Mouse (Mus musculus): ENCODE data around the gene Bmx. TPM values are rescaled to one million over a fixed set of nuclear protein-coding genes. Genes with fewer than 3 reads are reported as not detected.

Bmx gene
- polyA plus RNA-seq, 1 experiment from 2014 or later = 0.56 TPM

DNA sequence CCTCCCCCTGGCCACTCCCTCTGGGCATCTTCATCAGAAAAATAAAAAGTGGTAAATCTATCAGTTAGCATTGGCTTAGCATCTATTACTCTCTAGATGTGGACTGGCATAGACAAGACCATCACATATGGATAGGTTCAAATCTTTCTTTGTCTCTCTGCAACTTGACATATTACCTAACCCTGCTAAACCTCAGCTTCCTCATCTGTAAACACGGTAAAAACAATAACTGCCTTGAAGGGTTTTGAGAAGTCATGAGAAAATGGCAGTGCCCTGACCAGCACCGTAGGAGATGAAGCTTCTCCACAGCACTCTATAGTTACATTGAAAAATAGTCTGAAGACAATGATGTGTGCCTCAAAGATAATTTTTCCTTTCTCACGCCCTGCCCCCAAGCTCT lies 1.5 kb downstream of the Bmx start:
- Histone ChIP-seq H3K27ac (no peak overlapping the region), H3K36me3 (no peaks in the 10 kb centered on the region), H3K4me2 (no peak overlapping the region), H3K4me1 (no peaks in the 10 kb centered on the region), H3K9ac (no peak overlapping the region), H3K4me3 (no peak overlapping the region), H3K9me3 (no peaks in the 10 kb centered on the region), H3K27me3 (no peaks in the 10 kb centered on the region)
- ATAC-seq (ENCODE audit: insufficient number of reproducible peaks, low FRiP score, low TSS enrichment, low read depth) = no peak
- 88% methylated on average over 3 of the region's 3 CpGs for WGBS

DNA sequence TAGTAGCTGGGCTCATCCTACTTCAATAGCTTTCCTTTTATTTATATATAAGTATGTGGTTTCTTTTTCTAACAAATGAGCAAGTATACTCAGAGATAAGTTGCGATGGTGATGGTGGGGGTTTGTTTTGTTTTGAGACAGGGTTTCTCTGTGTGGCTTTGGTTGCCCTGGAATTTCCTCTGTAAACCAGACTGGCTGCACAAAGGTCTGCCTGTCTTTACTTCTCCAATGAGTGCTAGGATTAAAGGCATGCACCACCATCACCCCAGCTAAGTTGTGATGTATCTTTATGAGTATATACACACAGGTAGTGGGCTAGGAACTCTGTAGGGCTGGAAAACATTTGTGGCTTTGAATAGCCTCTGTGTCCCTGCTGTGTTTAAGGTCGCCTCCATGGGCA lies 11.3 kb downstream of the Bmx start:
- WGBS = 57% methylated on average over 2 of the region's 2 CpGs
- ATAC-seq (ENCODE audit: insufficient number of reproducible peaks, low FRiP score, low TSS enrichment, low read depth) = no peak
- no peak overlapping the region for H3K4me3 ChIP-seq
- H3K4me2 ChIP-seq = no peak overlapping the region
- H3K36me3 ChIP-seq = no peaks in the 10 kb centered on the region
- no peaks in the 10 kb centered on the region for H3K4me1 ChIP-seq
- no peaks in the 10 kb centered on the region for H3K9me3 ChIP-seq
- H3K27ac ChIP-seq = no peak overlapping the region
- H3K9ac ChIP-seq = no peak overlapping the region
- 0 out of 2 replicates have a peak, but pooled peaks cover 11% of the 10 kb centered on the region for H3K27me3 ChIP-seq

DNA sequence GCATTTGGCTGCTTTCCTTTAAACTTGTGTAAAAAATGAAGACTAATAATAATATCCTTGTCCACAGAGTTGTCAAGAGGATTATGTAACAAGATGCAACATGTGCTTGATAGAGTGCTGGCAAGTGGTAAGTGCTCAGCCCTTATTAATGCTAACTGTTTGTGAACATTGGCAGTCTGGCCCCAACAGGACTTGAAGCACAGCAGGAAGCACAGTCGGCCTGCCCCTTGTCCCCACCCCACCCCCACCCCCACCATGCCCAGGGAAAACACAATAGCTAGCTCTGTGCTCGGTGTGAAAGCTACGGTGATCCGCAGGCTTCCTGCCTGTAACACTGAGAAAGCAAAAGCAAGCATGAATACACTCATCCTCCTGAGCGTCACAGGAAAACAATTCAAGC lies 12.3 kb downstream of the Bmx start:
- no peak overlapping the region for H3K4me2 ChIP-seq
- 24% methylated on average over 5 of the region's 5 CpGs for WGBS
- H3K36me3 ChIP-seq = no peaks in the 10 kb centered on the region
- H3K27ac ChIP-seq = no peak overlapping the region
- 0 out of 2 replicates have a peak, but pooled peaks cover 11% of the 10 kb centered on the region for H3K27me3 ChIP-seq
- H3K4me1 ChIP-seq = no peaks in the 10 kb centered on the region
- no peak for ATAC-seq (ENCODE audit: insufficient number of reproducible peaks, low FRiP score, low TSS enrichment, low read depth)
- H3K9me3 ChIP-seq = no peaks in the 10 kb centered on the region
- no peak overlapping the region for H3K9ac ChIP-seq
- no peak overlapping the region for H3K4me3 ChIP-seq

- no peak overlapping the region for H3K9ac ChIP-seq
- H3K27ac ChIP-seq = no peak overlapping the region
- no peaks in the 10 kb centered on the region for H3K9me3 ChIP-seq
- H3K4me1 ChIP-seq = no peaks in the 10 kb centered on the region
- no peak overlapping the region for H3K4me2 ChIP-seq
- no peaks in the 10 kb centered on the region for H3K36me3 ChIP-seq
- H3K27me3 ChIP-seq = 0 out of 2 replicates have a peak, but pooled peaks cover 9% of the 10 kb centered on the region
- no peak for ATAC-seq (ENCODE audit: insufficient number of reproducible peaks, low FRiP score, low TSS enrichment, low read depth)
- no peak overlapping the region for H3K4me3 ChIP-seq
- WGBS = 40% methylated on average over 8 of the region's 8 CpGs
These were observed 24.6 kb downstream of the Bmx start for GRCm38 (mm10) chrX:164233380-164233779.

- no peaks in the 10 kb centered on the region for H3K36me3 ChIP-seq
- no peak overlapping the region for H3K27ac ChIP-seq
- ATAC-seq (ENCODE audit: insufficient number of reproducible peaks, low FRiP score, low TSS enrichment, low read depth) = no peak
- no peaks in the 10 kb centered on the region for H3K9me3 ChIP-seq
- no peaks in the 10 kb centered on the region for H3K27me3 ChIP-seq
- H3K4me3 ChIP-seq = no peak overlapping the region
- H3K4me2 ChIP-seq = no peak overlapping the region
- H3K4me1 ChIP-seq = no peaks in the 10 kb centered on the region
- 63% methylated on average over 2 of the region's 2 CpGs for WGBS
- H3K9ac ChIP-seq = no peak overlapping the region
These were observed 36.0 kb downstream of the Bmx start for GRCm38 (mm10) chrX:164221989-164222388.

DNA sequence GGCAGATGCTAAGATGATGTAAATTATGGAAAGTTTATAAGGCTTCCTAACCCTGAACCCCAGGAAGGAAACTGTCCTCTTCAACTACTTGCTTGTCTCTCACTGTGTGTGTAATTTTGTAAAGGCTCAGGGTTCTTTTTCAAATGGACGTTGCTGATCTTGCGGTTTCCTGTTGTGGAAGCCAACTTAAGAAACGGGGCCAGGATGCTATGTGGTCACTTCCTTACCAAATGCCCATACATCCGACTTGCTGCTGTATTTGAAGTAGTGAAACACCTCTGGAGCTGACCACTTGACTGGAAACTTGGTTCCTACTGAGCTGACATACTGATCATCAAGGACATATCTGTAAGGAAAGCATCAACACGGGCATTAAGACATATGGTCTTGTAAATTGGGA lies 57.4 kb downstream of the Bmx start:
- Histone ChIP-seq H3K27ac (no peak overlapping the region), H3K27me3 (peaks cover 6% of the 10 kb centered on the region; the same call in 1 of the 2 replicates), H3K4me3 (no peak overlapping the region), H3K4me2 (no peak overlapping the region), H3K9ac (no peak overlapping the region), H3K9me3 (no peaks in the 10 kb centered on the region), H3K36me3 (no peaks in the 10 kb centered on the region), H3K4me1 (no peaks in the 10 kb centered on the region)
- no peak for ATAC-seq (ENCODE audit: insufficient number of reproducible peaks, low FRiP score, low TSS enrichment, low read depth)
- 78% methylated on average over 5 of the region's 5 CpGs for WGBS

- no peak overlapping the region for H3K4me2 ChIP-seq
- no peaks in the 10 kb centered on the region for H3K36me3 ChIP-seq
- peaks cover 6% of the 10 kb centered on the region; the same call in 1 of the 2 replicates for H3K27me3 ChIP-seq
- no peak overlapping the region for H3K4me3 ChIP-seq
- H3K4me1 ChIP-seq = no peaks in the 10 kb centered on the region
- no peak overlapping the region for H3K27ac ChIP-seq
- no peaks in the 10 kb centered on the region for H3K9me3 ChIP-seq
- ATAC-seq (ENCODE audit: insufficient number of reproducible peaks, low FRiP score, low TSS enrichment, low read depth) = no peak
- 87% methylated on average over 2 of the region's 2 CpGs for WGBS
- H3K9ac ChIP-seq = no peak overlapping the region
These were observed 60.3 kb downstream of the Bmx start for GRCm38 (mm10) chrX:164197679-164198078.

GRCm38 (mm10) chrX:164189880-164190279 lies 68.1 kb downstream of the Bmx start:
- peaks cover 3% of the 10 kb centered on the region; the same call in 1 of the 2 replicates for H3K27me3 ChIP-seq
- H3K9me3 ChIP-seq = no peaks in the 10 kb centered on the region
- H3K4me1 ChIP-seq = no peaks in the 10 kb centered on the region
- H3K4me3 ChIP-seq = no peak overlapping the region
- no peak overlapping the region for H3K27ac ChIP-seq
- no peak overlapping the region for H3K9ac ChIP-seq
- H3K36me3 ChIP-seq = no peaks in the 10 kb centered on the region
- H3K4me2 ChIP-seq = no peak overlapping the region
- ATAC-seq (ENCODE audit: insufficient number of reproducible peaks, low FRiP score, low TSS enrichment, low read depth) = no peak

GRCm38 (mm10) chrX:164183844-164184243 lies 74.1 kb downstream of the Bmx start:
- H3K27me3 ChIP-seq = peaks cover 17% of the 10 kb centered on the region; the same call in 1 of the 2 replicates
- no peaks in the 10 kb centered on the region for H3K36me3 ChIP-seq
- H3K9me3 ChIP-seq = no peaks in the 10 kb centered on the region
- H3K4me1 ChIP-seq = no peaks in the 10 kb centered on the region
- WGBS = 30% methylated on average over 3 of the region's 3 CpGs
- ATAC-seq (ENCODE audit: insufficient number of reproducible peaks, low FRiP score, low TSS enrichment, low read depth) = no peak
- no peak overlapping the region for H3K9ac ChIP-seq
- H3K4me2 ChIP-seq = no peak overlapping the region
- no peak overlapping the region for H3K4me3 ChIP-seq
- H3K27ac ChIP-seq = no peak overlapping the region

GRCm38 (mm10) chrX:164179746-164180145 lies 78.2 kb downstream of the Bmx start:
- Histone ChIP-seq H3K36me3 (no peaks in the 10 kb centered on the region), H3K9ac (no peak overlapping the region), H3K4me1 (no peaks in the 10 kb centered on the region), H3K4me2 (no peak overlapping the region), H3K27me3 (peaks cover 14% of the 10 kb centered on the region; the same call in 1 of the 2 replicates), H3K4me3 (no peak overlapping the region), H3K27ac (no peak overlapping the region), H3K9me3 (no peaks in the 10 kb centered on the region)
- WGBS = 15% methylated on average over 3 of the region's 3 CpGs
- ATAC-seq (ENCODE audit: insufficient number of reproducible peaks, low FRiP score, low TSS enrichment, low read depth) = no peak

DNA sequence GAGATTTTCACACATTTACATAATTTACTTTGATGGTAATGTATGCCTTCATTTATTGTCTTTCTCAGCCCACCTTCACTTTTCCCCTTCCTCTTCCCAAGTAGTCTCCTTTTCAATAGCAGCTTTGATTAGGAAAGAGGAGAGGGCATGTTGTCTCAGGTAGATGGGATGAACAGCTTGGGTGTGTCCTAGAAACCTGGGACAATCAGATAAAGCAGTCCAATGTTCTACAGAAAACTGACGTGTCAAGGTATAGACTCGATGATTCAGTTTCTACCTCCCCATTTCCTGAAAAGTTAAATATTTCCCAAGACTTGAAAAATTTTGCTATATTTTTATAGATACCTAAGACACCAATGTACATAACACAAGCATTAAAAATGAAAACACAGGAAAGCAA lies 79.1 kb downstream of the Bmx start:
- Histone ChIP-seq H3K4me1 (no peaks in the 10 kb centered on the region), H3K4me3 (no peak overlapping the region), H3K4me2 (no peak overlapping the region), H3K27me3 (peaks cover 14% of the 10 kb centered on the region; the same call in 1 of the 2 replicates), H3K27ac (no peak overlapping the region), H3K36me3 (no peaks in the 10 kb centered on the region), H3K9ac (no peak overlapping the region), H3K9me3 (no peaks in the 10 kb centered on the region)
- 72% methylated on average over 2 of the region's 2 CpGs for WGBS
- ATAC-seq (ENCODE audit: insufficient number of reproducible peaks, low FRiP score, low TSS enrichment, low read depth) = no peak

DNA sequence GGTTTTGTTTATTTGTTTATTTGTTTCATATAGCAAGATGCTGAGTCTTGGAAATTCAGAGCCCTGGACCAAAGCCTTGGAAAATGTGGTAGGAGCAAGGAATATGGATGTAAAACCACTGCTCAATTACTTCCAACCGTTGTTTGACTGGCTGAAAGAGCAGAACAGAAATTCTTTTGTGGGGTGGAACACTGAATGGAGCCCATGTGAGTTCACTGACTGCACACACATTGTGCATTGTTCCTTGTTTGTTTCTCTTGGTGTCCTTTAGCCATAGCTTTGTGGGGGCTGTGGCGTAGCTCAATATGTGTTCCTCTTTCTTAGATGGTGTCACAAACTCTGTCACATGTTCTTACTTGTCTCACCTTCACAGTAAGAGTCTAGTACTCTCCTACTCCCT lies 82.2 kb downstream of the Bmx start:
- Histone ChIP-seq H3K4me3 (no peak overlapping the region), H3K4me1 (no peaks in the 10 kb centered on the region)

GRCm38 (mm10) chrX:164175311-164175710 lies 82.7 kb downstream of the Bmx start:
- H3K4me2 ChIP-seq = no peak overlapping the region
- H3K9me3 ChIP-seq = no peaks in the 10 kb centered on the region
- H3K9ac ChIP-seq = no peak overlapping the region
- H3K4me3 ChIP-seq = no peak overlapping the region
- 85% methylated on average over 1 of the region's 1 CpGs for WGBS
- no peaks in the 10 kb centered on the region for H3K36me3 ChIP-seq
- H3K27me3 ChIP-seq = 0 out of 2 replicates have a peak, but pooled peaks cover 7% of the 10 kb centered on the region
- no peak overlapping the region for H3K27ac ChIP-seq
- no peaks in the 10 kb centered on the region for H3K4me1 ChIP-seq
- no peak for ATAC-seq (ENCODE audit: insufficient number of reproducible peaks, low FRiP score, low TSS enrichment, low read depth)

More for the DNA sequence above, 82.2 kb downstream of the Bmx start:
- WGBS = 69% methylated on average over 2 of the region's 2 CpGs
- 0 out of 2 replicates have a peak, but pooled peaks cover 7% of the 10 kb centered on the region for H3K27me3 ChIP-seq
- no peaks in the 10 kb centered on the region for H3K9me3 ChIP-seq
- H3K4me2 ChIP-seq = no peak overlapping the region
- no peaks in the 10 kb centered on the region for H3K36me3 ChIP-seq
- H3K27ac ChIP-seq = no peak overlapping the region
- no peak for ATAC-seq (ENCODE audit: insufficient number of reproducible peaks, low FRiP score, low TSS enrichment, low read depth)
- H3K9ac ChIP-seq = no peak overlapping the region
